Mouse (Mus musculus) small intestine, adult 10 weeks (tissue): ENCODE measurements around the gene Acrbp. TPM values are rescaled to one million over a fixed set of nuclear protein-coding genes. Genes with fewer than 3 reads are reported as not detected.

ENCODE experiments used
- polyA plus RNA-seq: library from polyadenylated mRNA; stranded (reverse); fragments of 350-450 nt; fragmentation: Illumina TruSeq; extraction: RNeasy Lipid Tissue Mini Kit (QIAGEN cat#74804); gene quantifications from one replicate; pipeline ENCODE4 v1.2.3, GENCODE M21; 2014; ENCODE audit warnings: low replicate concordance

Gene Acrbp
- polyA plus RNA-seq: 2.5 TPM

DNA sequence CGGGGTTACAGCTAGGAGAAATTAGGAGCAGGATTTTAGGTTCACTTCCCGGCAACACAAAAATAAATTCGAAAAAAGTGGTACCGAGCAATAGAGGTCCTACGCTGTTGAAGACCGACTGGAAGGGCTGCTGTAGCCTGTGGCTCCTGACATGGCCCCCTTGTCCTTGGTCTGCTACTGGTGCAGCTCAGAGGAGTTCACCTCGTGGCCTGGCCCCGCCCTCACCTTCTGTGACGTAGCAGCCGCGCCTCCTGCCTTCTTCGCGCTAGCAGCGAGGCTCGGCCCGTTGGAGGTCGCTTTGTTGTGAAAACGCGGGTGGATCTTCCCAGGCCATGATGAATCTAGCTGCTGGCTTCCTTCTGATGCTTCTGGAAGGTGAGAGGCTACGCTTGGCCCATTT is at the start of gene Acrbp:
TSS of gene Acrbp (plus strand) at position 12 of the 400 bp plus-strand sequence.

GRCm38 (mm10) chr6:125009129-125009180 is 40.5 kb upstream of the Acrbp start, which contains the start of gene Zfp384:
Gene Zfp384, plus strand, starts transcription at chr6:125009145.

DNA sequence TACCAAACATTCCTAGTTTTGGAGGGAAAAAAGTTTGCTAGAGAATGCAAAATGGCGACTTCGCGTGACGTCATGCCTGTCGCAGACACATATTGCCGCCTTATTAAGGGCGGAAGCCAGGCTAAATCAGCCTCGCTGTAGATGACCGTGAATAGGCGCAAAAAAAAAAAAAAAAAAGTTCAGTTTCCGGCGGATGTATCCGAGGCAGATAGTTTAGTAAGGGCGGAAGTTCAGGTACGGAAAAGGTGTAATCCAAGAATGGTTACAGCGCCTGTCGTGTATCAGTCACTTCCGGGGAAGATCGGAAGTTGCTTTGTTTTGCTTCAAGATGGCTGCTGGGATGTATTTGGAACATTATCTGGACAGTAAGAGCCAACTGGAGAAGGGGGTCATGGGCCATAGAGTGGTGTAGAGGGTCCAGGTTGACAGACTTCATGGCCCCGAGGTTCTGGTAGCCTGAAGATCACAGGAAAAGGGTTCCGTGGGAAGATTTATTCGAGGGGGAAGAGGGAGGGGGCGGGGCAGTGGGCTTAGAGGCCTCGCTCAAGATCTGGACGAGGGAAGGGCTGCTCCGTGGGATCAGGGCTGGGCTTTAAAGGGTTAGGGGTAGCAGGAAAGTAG is 9.8 kb upstream of the Acrbp start, which contains the start of gene Ing4:
TSS of gene Ing4 (plus strand) at position 228 of the 621 bp plus-strand sequence.

GRCm38 (mm10) chr6:125067571-125067995 is 18.1 kb downstream of the Acrbp start, which contains the start of gene Lpar5:
Gene Lpar5, plus strand, starts transcription at chr6:125067920.

GRCm38 (mm10) chr6:125095391-125096278 is 46.1 kb downstream of the Acrbp start, which contains the start of gene Chd4:
Gene Chd4, plus strand, starts transcription at chr6:125095981.

Other genes starting within 250 kb of the Acrbp start
- gene Spsb2, start 241.0 kb upstream of the Acrbp start, polyA plus RNA-seq: not detected
- 27.8 TPM for gene Tpi1, start 235.4 kb upstream of the Acrbp start, polyA plus RNA-seq
- gene Usp5, start 220.2 kb upstream of the Acrbp start, polyA plus RNA-seq: 12.5 TPM
- gene Cdca3, start 220.1 kb upstream of the Acrbp start, polyA plus RNA-seq: 6.3 TPM
- not detected for gene Gnb3, start 209.4 kb upstream of the Acrbp start, polyA plus RNA-seq
- not detected for gene P3h3, start 191.9 kb upstream of the Acrbp start, polyA plus RNA-seq
- not detected for gene Gpr162, start 185.7 kb upstream of the Acrbp start, polyA plus RNA-seq
- 2.6 TPM for gene Cd4, start 161.5 kb upstream of the Acrbp start, polyA plus RNA-seq
- gene Lag3, start 138.0 kb upstream of the Acrbp start, polyA plus RNA-seq: not detected
- gene Ptms, start 129.6 kb upstream of the Acrbp start, polyA plus RNA-seq: 75.4 TPM
- 12.7 TPM for gene Mlf2, start 118.3 kb upstream of the Acrbp start, polyA plus RNA-seq
- gene Cops7a, start 84.2 kb upstream of the Acrbp start, polyA plus RNA-seq: 17.0 TPM
- gene Pianp, start 53.0 kb upstream of the Acrbp start, polyA plus RNA-seq: 0.33 TPM
- gene Zfp384, start 40.5 kb upstream of the Acrbp start, polyA plus RNA-seq: 12.7 TPM
- gene Ing4, start 9.9 kb upstream of the Acrbp start, polyA plus RNA-seq: 18.8 TPM
- 1.6 TPM for gene Lpar5, start 18.2 kb downstream of the Acrbp start, polyA plus RNA-seq
- gene Chd4, start 46.3 kb downstream of the Acrbp start, polyA plus RNA-seq: 31.1 TPM
- 0.33 TPM for gene Nop2, start 82.2 kb downstream of the Acrbp start, polyA plus RNA-seq
- gene Iffo1, start 95.6 kb downstream of the Acrbp start, polyA plus RNA-seq: 0.59 TPM
- 39.7 TPM for gene Gapdh, start 116.8 kb downstream of the Acrbp start, polyA plus RNA-seq
- gene Ncapd2, start 142.0 kb downstream of the Acrbp start, polyA plus RNA-seq: 3.7 TPM
- gene Mrpl51, start 142.1 kb downstream of the Acrbp start, polyA plus RNA-seq: 119 TPM
- 6.0 TPM for gene Vamp1, start 165.9 kb downstream of the Acrbp start, polyA plus RNA-seq
- 7.6 TPM for gene Tapbpl, start 182.2 kb downstream of the Acrbp start, polyA plus RNA-seq
- not detected for gene Cd27, start 187.3 kb downstream of the Acrbp start, polyA plus RNA-seq
- gene Tuba3a, start 236.4 kb downstream of the Acrbp start, polyA plus RNA-seq: not detected